Mouse (Mus musculus): ENCODE measurements at regions not wholly inside any gene's neighbourhood (a gene's known extent, or its start where the extent isn't known, plus 50 kb on each side); places are given as distances from the start of the nearest gene placed in this dataset.

GRCm38 (mm10) chr3:119950721-119951120, 166.5 kb upstream of the Ptbp2 start:
- no peak overlapping the region for H3K4me3 ChIP-seq (ENCODE audit: low read depth, low read length)
- no peak overlapping the region for H3K9ac ChIP-seq (ENCODE audit: low read length)
- peaks cover 2% of the 10 kb centered on the region; the same call in 1 of the 2 replicates for H3K4me1 ChIP-seq (replicated peaks; ENCODE audit: control insufficient read depth, insufficient read depth, low read length)
- H3K4me2 ChIP-seq (ENCODE audit: low read length): no peak overlapping the region
- DNase-seq (ENCODE audit: low spot score) (no peak), ATAC-seq (replicated peaks; ENCODE audit: low FRiP score, low TSS enrichment, low read depth) (no peak)
- H3K36me3 ChIP-seq (ENCODE audit: control insufficient read depth, insufficient read depth, low read length): no peaks in the 10 kb centered on the region
- H3K9me3 ChIP-seq (ENCODE audit: control insufficient read depth, low read length): no peaks in the 10 kb centered on the region
- no peak overlapping the region for H3K27ac ChIP-seq (ENCODE audit: low read depth)
- no peaks in the 10 kb centered on the region for H3K27me3 ChIP-seq (replicated peaks; ENCODE audit: control insufficient read depth, insufficient read depth, low read length)
- 82% methylated on average over 3 of the region's 3 CpGs for WGBS

- ATAC-seq (replicated peaks; ENCODE audit: low FRiP score, low TSS enrichment, low read depth) (no peak), DNase-seq (ENCODE audit: low spot score) (no peak)
- 81% methylated on average over 2 of the region's 2 CpGs for WGBS
- H3K4me2 ChIP-seq (ENCODE audit: low read length): peak overlapping the region; percentile 41; the same call in 1 of the 2 replicates
- no peak overlapping the region for H3K4me3 ChIP-seq (ENCODE audit: low read depth, low read length)
- no peaks in the 10 kb centered on the region for H3K9me3 ChIP-seq (ENCODE audit: control insufficient read depth, low read length)
- no peaks in the 10 kb centered on the region for H3K27me3 ChIP-seq (replicated peaks; ENCODE audit: control insufficient read depth, insufficient read depth, low read length)
- no peak overlapping the region for H3K9ac ChIP-seq (ENCODE audit: low read length)
- H3K36me3 ChIP-seq (ENCODE audit: control insufficient read depth, insufficient read depth, low read length): no peaks in the 10 kb centered on the region
- H3K27ac ChIP-seq (ENCODE audit: low read depth): no peak overlapping the region
- peaks cover 2% of the 10 kb centered on the region; the same call in 1 of the 2 replicates for H3K4me1 ChIP-seq (replicated peaks; ENCODE audit: control insufficient read depth, insufficient read depth, low read length)
Measured at GRCm38 (mm10) chr3:119950070-119950469, 165.8 kb upstream of the Ptbp2 start.

GRCm38 (mm10) chr3:119949620-119950019, 165.4 kb upstream of the Ptbp2 start:
- Histone ChIP-seq H3K27me3 (replicated peaks; ENCODE audit: control insufficient read depth, insufficient read depth, low read length) (no peaks in the 10 kb centered on the region), H3K4me1 (replicated peaks; ENCODE audit: control insufficient read depth, insufficient read depth, low read length) (peaks cover 2% of the 10 kb centered on the region; the same call in 1 of the 2 replicates), H3K36me3 (ENCODE audit: control insufficient read depth, insufficient read depth, low read length) (no peaks in the 10 kb centered on the region), H3K27ac (ENCODE audit: low read depth) (no peak overlapping the region), H3K4me3 (ENCODE audit: low read depth, low read length) (no peak overlapping the region), H3K4me2 (ENCODE audit: low read length) (peak overlapping the region; percentile 41), H3K9ac (ENCODE audit: low read length) (no peak overlapping the region), H3K9me3 (ENCODE audit: control insufficient read depth, low read length) (no peaks in the 10 kb centered on the region)
- ATAC-seq (replicated peaks; ENCODE audit: low FRiP score, low TSS enrichment, low read depth) (no peak), DNase-seq (ENCODE audit: low spot score) (no peak)
- 24% methylated on average over 7 of the region's 7 CpGs for WGBS

GRCm38 (mm10) chr3:119949041-119949470, 164.8 kb upstream of the Ptbp2 start:
- H3K9me3 ChIP-seq (ENCODE audit: control insufficient read depth, low read length): no peaks in the 10 kb centered on the region
- no peaks in the 10 kb centered on the region for H3K36me3 ChIP-seq (ENCODE audit: control insufficient read depth, insufficient read depth, low read length)
- H3K4me1 ChIP-seq (replicated peaks; ENCODE audit: control insufficient read depth, insufficient read depth, low read length): peaks cover 2% of the 10 kb centered on the region; the same call in 1 of the 2 replicates
- 0 out of 2 replicates have a peak overlapping the region, but pooled peaks have one; percentile 20 for H3K4me3 ChIP-seq (ENCODE audit: low read depth, low read length)
- DNase-seq (ENCODE audit: low spot score) (peak; percentile 61), ATAC-seq (replicated peaks; ENCODE audit: low FRiP score, low TSS enrichment, low read depth) (peak; percentile 56; the same call in 1 of the 2 replicates)
- H3K9ac ChIP-seq (ENCODE audit: low read length): no peak overlapping the region
- H3K4me2 ChIP-seq (ENCODE audit: low read length): peak overlapping the region; percentile 41
- H3K27me3 ChIP-seq (replicated peaks; ENCODE audit: control insufficient read depth, insufficient read depth, low read length): no peaks in the 10 kb centered on the region
- WGBS: 10% methylated on average over 17 of the region's 17 CpGs
- H3K27ac ChIP-seq (ENCODE audit: low read depth): no peak overlapping the region

GRCm38 (mm10) chr3:119947126-119947525, 162.9 kb upstream of the Ptbp2 start:
- H3K4me1 ChIP-seq (replicated peaks; ENCODE audit: control insufficient read depth, insufficient read depth, low read length): peaks cover 2% of the 10 kb centered on the region; the same call in 1 of the 2 replicates
- H3K4me3 ChIP-seq (ENCODE audit: low read depth, low read length): no peak overlapping the region
- H3K4me2 ChIP-seq (ENCODE audit: low read length): no peak overlapping the region
- ATAC-seq (replicated peaks; ENCODE audit: low FRiP score, low TSS enrichment, low read depth) (no peak), DNase-seq (ENCODE audit: low spot score) (no peak)
- no peaks in the 10 kb centered on the region for H3K9me3 ChIP-seq (ENCODE audit: control insufficient read depth, low read length)
- H3K27ac ChIP-seq (ENCODE audit: low read depth): no peak overlapping the region
- H3K9ac ChIP-seq (ENCODE audit: low read length): no peak overlapping the region
- WGBS: 85% methylated on average over 4 of the region's 4 CpGs
- H3K36me3 ChIP-seq (ENCODE audit: control insufficient read depth, insufficient read depth, low read length): no peaks in the 10 kb centered on the region
- no peaks in the 10 kb centered on the region for H3K27me3 ChIP-seq (replicated peaks; ENCODE audit: control insufficient read depth, insufficient read depth, low read length)

- H3K27me3 ChIP-seq (replicated peaks; ENCODE audit: control insufficient read depth, insufficient read depth, low read length): no peaks in the 10 kb centered on the region
- no peaks in the 10 kb centered on the region for H3K36me3 ChIP-seq (ENCODE audit: control insufficient read depth, insufficient read depth, low read length)
- WGBS: 60% methylated on average over 5 of the region's 5 CpGs
- H3K9me3 ChIP-seq (ENCODE audit: control insufficient read depth, low read length): no peaks in the 10 kb centered on the region
- no peak overlapping the region for H3K4me2 ChIP-seq (ENCODE audit: low read length)
- no peak for DNase-seq (ENCODE audit: low spot score)
- H3K27ac ChIP-seq (ENCODE audit: low read depth): no peak overlapping the region
- H3K4me1 ChIP-seq (replicated peaks; ENCODE audit: control insufficient read depth, insufficient read depth, low read length): no peaks in the 10 kb centered on the region
- no peak overlapping the region for H3K9ac ChIP-seq (ENCODE audit: low read length)
- ATAC-seq (replicated peaks; ENCODE audit: low FRiP score, low TSS enrichment, low read depth): no peak
- H3K4me3 ChIP-seq (ENCODE audit: low read depth, low read length): no peak overlapping the region
Measured at GRCm38 (mm10) chr3:119944115-119944514, 159.8 kb upstream of the Ptbp2 start.

- H3K36me3 ChIP-seq (ENCODE audit: control insufficient read depth, insufficient read depth, low read length): no peaks in the 10 kb centered on the region
- no peaks in the 10 kb centered on the region for H3K4me1 ChIP-seq (replicated peaks; ENCODE audit: control insufficient read depth, insufficient read depth, low read length)
- no peak overlapping the region for H3K4me3 ChIP-seq (ENCODE audit: low read depth, low read length)
- H3K27ac ChIP-seq (ENCODE audit: low read depth): no peak overlapping the region
- DNase-seq (ENCODE audit: low spot score) (no peak), ATAC-seq (replicated peaks; ENCODE audit: low FRiP score, low TSS enrichment, low read depth) (no peak)
- H3K9me3 ChIP-seq (ENCODE audit: control insufficient read depth, low read length): no peaks in the 10 kb centered on the region
- no peak overlapping the region for H3K9ac ChIP-seq (ENCODE audit: low read length)
- WGBS: 80% methylated on average over 1 of the region's 1 CpGs
- H3K27me3 ChIP-seq (replicated peaks; ENCODE audit: control insufficient read depth, insufficient read depth, low read length): no peaks in the 10 kb centered on the region
- H3K4me2 ChIP-seq (ENCODE audit: low read length): no peak overlapping the region
Measured at GRCm38 (mm10) chr3:119939091-119939490, 154.8 kb upstream of the Ptbp2 start.

GRCm38 (mm10) chr3:119938425-119938824, 154.2 kb upstream of the Ptbp2 start:
- H3K4me1 ChIP-seq (replicated peaks; ENCODE audit: control insufficient read depth, insufficient read depth, low read length): no peaks in the 10 kb centered on the region
- ATAC-seq (replicated peaks; ENCODE audit: low FRiP score, low TSS enrichment, low read depth) (no peak), DNase-seq (ENCODE audit: low spot score) (no peak)
- H3K27me3 ChIP-seq (replicated peaks; ENCODE audit: control insufficient read depth, insufficient read depth, low read length): no peaks in the 10 kb centered on the region
- H3K36me3 ChIP-seq (ENCODE audit: control insufficient read depth, insufficient read depth, low read length): no peaks in the 10 kb centered on the region
- H3K27ac ChIP-seq (ENCODE audit: low read depth): no peak overlapping the region
- H3K9ac ChIP-seq (ENCODE audit: low read length): no peak overlapping the region
- H3K4me2 ChIP-seq (ENCODE audit: low read length): no peak overlapping the region
- no peak overlapping the region for H3K4me3 ChIP-seq (ENCODE audit: low read depth, low read length)
- 58% methylated on average over 6 of the region's 6 CpGs for WGBS
- H3K9me3 ChIP-seq (ENCODE audit: control insufficient read depth, low read length): no peaks in the 10 kb centered on the region

GRCm38 (mm10) chr3:119936526-119936925, 152.3 kb upstream of the Ptbp2 start:
- ATAC-seq (replicated peaks; ENCODE audit: low FRiP score, low TSS enrichment, low read depth) (no peak), DNase-seq (ENCODE audit: low spot score) (no peak)
- no peaks in the 10 kb centered on the region for H3K36me3 ChIP-seq (ENCODE audit: control insufficient read depth, insufficient read depth, low read length)
- 0 out of 2 replicates have a peak, but pooled peaks cover 3% of the 10 kb centered on the region for H3K4me1 ChIP-seq (replicated peaks; ENCODE audit: control insufficient read depth, insufficient read depth, low read length)
- WGBS: 84% methylated on average over 1 of the region's 1 CpGs
- H3K4me2 ChIP-seq (ENCODE audit: low read length): no peak overlapping the region
- H3K9me3 ChIP-seq (ENCODE audit: control insufficient read depth, low read length): no peaks in the 10 kb centered on the region
- H3K27ac ChIP-seq (ENCODE audit: low read depth): no peak overlapping the region
- no peak overlapping the region for H3K9ac ChIP-seq (ENCODE audit: low read length)
- no peak overlapping the region for H3K4me3 ChIP-seq (ENCODE audit: low read depth, low read length)
- no peaks in the 10 kb centered on the region for H3K27me3 ChIP-seq (replicated peaks; ENCODE audit: control insufficient read depth, insufficient read depth, low read length)

Measured in intestine, embryonic 14.5 days (tissue).